Mouse (Mus musculus) kidney, adult 2 months (tissue): ENCODE results near the gene Pnma5.

Experiments used
- CTCF ChIP-seq: fragments of 200-500 bp; conservative IDR thresholded peaks from 2 replicates; pipeline ENCODE4 v1.5.1; 2011; ENCODE audit warnings: low read depth, mild to moderate bottlenecking, control low read depth, low read length, moderate library complexity, mixed read lengths; ENCODE audit not compliant: insufficient read depth, insufficient read length
- POLR2A ChIP-seq: fragments of 200-500 bp; IDR thresholded peaks from one replicate; pipeline ENCODE4 v1.6.1; 2011; ENCODE audit warnings: low read depth, low read length, control low read depth

DNA sequence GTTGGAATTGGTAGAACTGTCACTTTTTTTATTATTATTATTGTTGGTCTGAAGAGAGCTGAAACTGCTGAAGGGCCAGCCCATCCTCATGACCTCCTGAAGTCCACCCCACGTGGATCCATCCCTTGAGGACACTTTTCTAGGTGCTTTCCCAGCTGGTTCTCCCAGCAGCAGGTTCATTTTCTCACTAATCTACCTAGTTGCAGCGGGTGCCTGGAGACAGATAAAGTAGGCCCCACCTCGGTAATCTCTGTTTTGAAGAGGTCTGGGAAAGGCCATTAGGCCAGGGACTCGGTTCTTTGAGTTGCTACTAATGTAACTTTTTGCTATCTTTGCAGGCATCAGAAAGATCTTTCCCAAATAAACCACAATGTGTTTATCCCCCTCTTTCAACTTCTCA, 31.2 kb downstream of the Pnma5 start:
- TF ChIP-seq CTCF: no peak
- no peak for TF ChIP-seq POLR2A
